Mouse (Mus musculus): Measurements from ENCODE around the gene Gbx1. TPM values are rescaled to one million over a fixed set of nuclear protein-coding genes. Genes with fewer than 3 reads are reported as not detected.

The Gbx1 gene
- polyA plus RNA-seq, 1 experiment from 2014 or later = not detected

DNA sequence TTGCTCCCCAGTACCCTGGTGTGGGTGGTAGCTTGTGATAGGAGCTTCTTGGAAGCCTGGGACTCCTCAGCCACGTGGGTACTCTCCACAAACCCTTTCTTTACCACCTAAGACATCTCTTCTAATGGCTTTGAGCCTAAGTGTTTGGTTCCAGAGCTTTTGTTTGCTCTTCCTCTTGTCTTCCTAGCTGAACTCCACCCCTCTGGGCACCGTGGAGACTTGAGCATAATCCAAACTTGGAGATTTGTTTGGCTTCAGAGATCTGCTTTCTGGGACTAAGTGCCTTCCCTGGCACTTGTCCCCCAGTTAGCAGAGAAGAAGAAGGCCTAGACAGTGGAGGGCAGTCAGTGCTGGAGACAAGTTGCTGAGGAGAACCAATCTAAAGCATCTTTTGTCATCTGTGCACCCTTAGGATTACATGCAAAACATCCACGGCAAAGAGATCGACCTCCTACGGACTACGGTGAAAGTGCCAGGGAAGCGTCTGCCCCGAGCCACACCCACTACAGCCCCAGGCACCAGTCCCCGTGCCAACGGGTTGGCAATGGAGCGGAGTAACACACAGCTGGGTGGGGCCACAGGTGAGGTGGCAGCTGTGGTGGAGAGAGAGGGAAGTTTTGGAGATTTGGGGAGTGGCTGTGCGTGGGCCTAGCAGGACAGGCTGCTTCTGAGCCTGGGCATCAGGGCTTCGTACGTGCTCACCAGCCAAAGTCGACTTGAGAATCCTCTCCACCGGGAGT, 34.3 kb downstream of the Gbx1 start:
- WGBS = 88% methylated on average over 16 of the region's 16 CpGs
- H3K4me3 ChIP-seq (ENCODE audit: low read length) = no peak overlapping the region
- H3K4me1 ChIP-seq (ENCODE audit: control insufficient read depth, insufficient read depth, low read length) = no peaks in the 10 kb centered on the region
- no peak overlapping the region for H3K27ac ChIP-seq (ENCODE audit: low read length)
- H3K4me2 ChIP-seq (ENCODE audit: low read depth, low read length) = no peak overlapping the region
- peaks cover 47% of the 10 kb centered on the region for H3K36me3 ChIP-seq (ENCODE audit: control insufficient read depth, insufficient read depth)
- ATAC-seq (replicated peaks; ENCODE audit: extremely low read depth, insufficient read depth, low FRiP score) = no peak
- H3K9me3 ChIP-seq (replicated peaks; ENCODE audit: control insufficient read depth, low read length) = no peaks in the 10 kb centered on the region
- H3K27me3 ChIP-seq (ENCODE audit: control insufficient read depth, insufficient read depth, low read length) = no peaks in the 10 kb centered on the region
- no peak overlapping the region for H3K9ac ChIP-seq (ENCODE audit: low read length)

DNA sequence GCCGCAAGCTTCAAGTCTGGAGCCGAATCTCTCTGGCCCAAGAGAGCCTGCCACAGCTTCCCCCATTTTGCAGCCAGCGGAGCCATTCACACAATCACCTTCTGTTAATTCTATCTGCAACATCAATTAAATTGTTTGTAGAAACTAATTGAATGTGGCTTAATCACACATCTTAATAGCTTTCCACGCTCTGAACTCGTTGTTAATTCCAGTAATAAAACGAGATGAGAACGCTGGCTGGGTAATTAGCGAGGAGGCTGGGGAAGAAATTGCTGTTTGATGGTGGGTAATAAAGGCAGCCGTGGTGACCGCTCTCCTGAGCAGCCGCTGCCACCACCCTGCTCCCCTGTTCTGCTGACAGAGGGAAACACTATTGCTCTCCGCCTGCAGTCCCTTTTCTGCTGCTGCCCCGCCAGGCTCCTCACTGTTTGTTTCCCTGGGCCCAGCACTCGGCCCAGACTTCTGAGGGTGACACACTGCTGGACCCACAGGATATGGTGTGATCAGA, 36.5 kb downstream of the Gbx1 start:
- Histone ChIP-seq H3K4me3 (ENCODE audit: low read length) (no peak overlapping the region), H3K27me3 (ENCODE audit: control insufficient read depth, insufficient read depth, low read length) (no peaks in the 10 kb centered on the region), H3K4me2 (ENCODE audit: low read depth, low read length) (no peak overlapping the region), H3K9ac (ENCODE audit: low read length) (no peak overlapping the region), H3K4me1 (ENCODE audit: control insufficient read depth, insufficient read depth, low read length) (no peaks in the 10 kb centered on the region), H3K36me3 (ENCODE audit: control insufficient read depth, insufficient read depth) (peaks cover 44% of the 10 kb centered on the region), H3K27ac (ENCODE audit: low read length) (no peak overlapping the region), H3K9me3 (replicated peaks; ENCODE audit: control insufficient read depth, low read length) (no peaks in the 10 kb centered on the region)
- ATAC-seq (replicated peaks; ENCODE audit: extremely low read depth, insufficient read depth, low FRiP score) = no peak
- WGBS = 82% methylated on average over 14 of the region's 14 CpGs

DNA sequence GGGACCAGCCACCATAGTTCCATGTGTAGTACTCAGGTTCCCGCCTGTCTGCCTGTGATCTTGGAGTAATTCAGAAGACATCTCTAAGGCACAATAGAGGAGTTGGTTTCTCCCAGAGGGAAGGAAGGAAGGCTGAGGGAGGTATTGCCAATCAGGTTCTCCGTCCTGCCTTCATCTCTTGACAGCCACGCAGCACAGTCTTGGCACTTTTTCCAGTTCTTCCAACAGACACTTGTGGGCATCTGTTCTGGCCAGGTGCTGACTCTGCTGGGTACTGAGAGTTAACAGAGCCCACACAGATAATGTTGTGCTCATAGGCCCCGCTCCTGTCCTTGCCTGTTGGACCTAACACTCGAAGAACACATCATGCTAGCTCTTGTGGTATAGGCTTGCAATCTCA, 40.3 kb downstream of the Gbx1 start:
- Histone ChIP-seq H3K4me2 (ENCODE audit: low read depth, low read length) (no peak overlapping the region), H3K4me3 (ENCODE audit: low read length) (no peak overlapping the region), H3K27me3 (ENCODE audit: control insufficient read depth, insufficient read depth, low read length) (no peaks in the 10 kb centered on the region), H3K36me3 (ENCODE audit: control insufficient read depth, insufficient read depth) (peaks cover 33% of the 10 kb centered on the region), H3K27ac (ENCODE audit: low read length) (no peak overlapping the region), H3K4me1 (ENCODE audit: control insufficient read depth, insufficient read depth, low read length) (no peaks in the 10 kb centered on the region), H3K9me3 (replicated peaks; ENCODE audit: control insufficient read depth, low read length) (no peaks in the 10 kb centered on the region), H3K9ac (ENCODE audit: low read length) (no peak overlapping the region)
- no peak for ATAC-seq (replicated peaks; ENCODE audit: extremely low read depth, insufficient read depth, low FRiP score)
- 86% methylated on average over 5 of the region's 5 CpGs for WGBS

DNA sequence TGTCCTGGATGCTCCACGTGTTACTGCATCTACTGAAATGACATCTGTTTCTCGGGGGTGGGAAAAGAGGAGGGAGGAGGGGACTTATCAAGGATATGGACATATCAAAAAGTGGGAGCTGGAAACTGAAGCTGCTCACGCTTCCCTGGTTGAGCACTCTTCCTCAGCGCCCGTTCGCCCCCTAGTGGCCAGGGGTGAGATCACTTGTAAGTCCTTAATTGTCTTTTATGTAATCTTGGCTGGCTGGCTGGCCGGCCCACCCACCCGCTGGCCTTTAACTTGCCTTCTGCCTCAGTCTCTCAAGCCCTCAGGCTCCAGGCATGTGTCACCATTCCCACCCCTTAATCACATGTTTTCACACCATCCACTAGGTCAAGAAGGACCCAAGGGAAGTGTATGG, 40.9 kb downstream of the Gbx1 start:
- H3K27me3 ChIP-seq (ENCODE audit: control insufficient read depth, insufficient read depth, low read length) = no peaks in the 10 kb centered on the region
- ATAC-seq (replicated peaks; ENCODE audit: extremely low read depth, insufficient read depth, low FRiP score) = no peak
- H3K4me3 ChIP-seq (ENCODE audit: low read length) = no peak overlapping the region
- H3K9me3 ChIP-seq (replicated peaks; ENCODE audit: control insufficient read depth, low read length) = no peaks in the 10 kb centered on the region
- no peak overlapping the region for H3K9ac ChIP-seq (ENCODE audit: low read length)
- no peak overlapping the region for H3K27ac ChIP-seq (ENCODE audit: low read length)
- H3K4me2 ChIP-seq (ENCODE audit: low read depth, low read length) = no peak overlapping the region
- WGBS = 3% methylated on average over 8 of the region's 8 CpGs
- peaks cover 31% of the 10 kb centered on the region for H3K36me3 ChIP-seq (ENCODE audit: control insufficient read depth, insufficient read depth)
- no peaks in the 10 kb centered on the region for H3K4me1 ChIP-seq (ENCODE audit: control insufficient read depth, insufficient read depth, low read length)

DNA sequence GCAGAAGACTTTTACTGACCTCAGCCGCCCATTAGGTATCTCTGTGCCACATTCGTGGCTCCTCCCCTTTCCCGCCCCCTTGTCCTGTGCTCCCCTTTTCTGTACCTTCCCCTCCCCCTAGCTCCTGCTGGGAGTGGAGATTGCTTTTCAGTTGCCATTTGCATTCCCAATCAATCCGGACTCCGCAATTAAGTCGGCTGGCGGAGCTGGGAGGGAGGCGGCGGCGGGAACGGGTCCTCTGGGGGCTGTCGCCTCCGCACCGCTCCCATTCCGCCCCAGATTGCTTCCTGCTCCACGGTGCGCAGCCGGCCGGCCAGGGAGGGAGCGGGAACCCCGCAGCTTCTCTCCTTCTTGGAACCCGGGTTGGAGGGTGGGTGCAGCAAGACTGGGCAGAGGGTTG, 42.0 kb downstream of the Gbx1 start:
- WGBS = 48% methylated on average over 22 of the region's 22 CpGs
- H3K36me3 ChIP-seq (ENCODE audit: control insufficient read depth, insufficient read depth) = peaks cover 36% of the 10 kb centered on the region

DNA sequence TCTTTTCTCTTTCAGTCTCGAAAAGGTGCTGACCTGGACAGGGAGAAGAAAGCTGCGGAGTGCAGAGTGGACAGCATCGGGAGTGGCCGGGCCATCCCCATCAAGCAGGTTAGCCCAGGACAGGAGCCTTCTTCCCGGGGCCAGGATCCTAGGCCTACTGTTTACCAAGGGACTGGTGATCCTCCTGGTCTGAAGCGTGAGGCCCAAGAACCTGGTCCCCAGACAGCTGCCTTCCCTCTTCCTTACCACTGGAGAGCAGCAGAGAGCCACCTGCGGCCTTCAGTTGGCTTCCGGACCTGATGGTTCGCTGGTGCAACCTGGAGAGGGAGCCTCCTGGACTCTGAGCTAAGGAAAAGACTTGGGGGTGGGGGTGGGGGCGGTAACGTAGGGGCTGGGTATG, 43.7 kb downstream of the Gbx1 start:
- Histone ChIP-seq H3K9me3 (replicated peaks; ENCODE audit: control insufficient read depth, low read length) (no peaks in the 10 kb centered on the region), H3K36me3 (ENCODE audit: control insufficient read depth, insufficient read depth) (peaks cover 37% of the 10 kb centered on the region), H3K27me3 (ENCODE audit: control insufficient read depth, insufficient read depth, low read length) (no peaks in the 10 kb centered on the region), H3K9ac (ENCODE audit: low read length) (no peak overlapping the region), H3K27ac (ENCODE audit: low read length) (no peak overlapping the region), H3K4me3 (ENCODE audit: low read length) (no peak overlapping the region), H3K4me2 (ENCODE audit: low read depth, low read length) (no peak overlapping the region), H3K4me1 (ENCODE audit: control insufficient read depth, insufficient read depth, low read length) (no peaks in the 10 kb centered on the region)
- WGBS = 41% methylated on average over 11 of the region's 11 CpGs
- ATAC-seq (replicated peaks; ENCODE audit: extremely low read depth, insufficient read depth, low FRiP score) = no peak

More for the DNA sequence above, 42.0 kb downstream of the Gbx1 start:
- ATAC-seq (replicated peaks; ENCODE audit: extremely low read depth, insufficient read depth, low FRiP score) = no peak
- Histone ChIP-seq H3K4me1 (ENCODE audit: control insufficient read depth, insufficient read depth, low read length) (no peaks in the 10 kb centered on the region), H3K27ac (ENCODE audit: low read length) (no peak overlapping the region), H3K4me2 (ENCODE audit: low read depth, low read length) (peak overlapping the region; percentile 31; the same call in 1 of the 2 replicates), H3K9ac (ENCODE audit: low read length) (no peak overlapping the region), H3K4me3 (ENCODE audit: low read length) (no peak overlapping the region), H3K9me3 (replicated peaks; ENCODE audit: control insufficient read depth, low read length) (no peaks in the 10 kb centered on the region), H3K27me3 (ENCODE audit: control insufficient read depth, insufficient read depth, low read length) (no peaks in the 10 kb centered on the region)

DNA sequence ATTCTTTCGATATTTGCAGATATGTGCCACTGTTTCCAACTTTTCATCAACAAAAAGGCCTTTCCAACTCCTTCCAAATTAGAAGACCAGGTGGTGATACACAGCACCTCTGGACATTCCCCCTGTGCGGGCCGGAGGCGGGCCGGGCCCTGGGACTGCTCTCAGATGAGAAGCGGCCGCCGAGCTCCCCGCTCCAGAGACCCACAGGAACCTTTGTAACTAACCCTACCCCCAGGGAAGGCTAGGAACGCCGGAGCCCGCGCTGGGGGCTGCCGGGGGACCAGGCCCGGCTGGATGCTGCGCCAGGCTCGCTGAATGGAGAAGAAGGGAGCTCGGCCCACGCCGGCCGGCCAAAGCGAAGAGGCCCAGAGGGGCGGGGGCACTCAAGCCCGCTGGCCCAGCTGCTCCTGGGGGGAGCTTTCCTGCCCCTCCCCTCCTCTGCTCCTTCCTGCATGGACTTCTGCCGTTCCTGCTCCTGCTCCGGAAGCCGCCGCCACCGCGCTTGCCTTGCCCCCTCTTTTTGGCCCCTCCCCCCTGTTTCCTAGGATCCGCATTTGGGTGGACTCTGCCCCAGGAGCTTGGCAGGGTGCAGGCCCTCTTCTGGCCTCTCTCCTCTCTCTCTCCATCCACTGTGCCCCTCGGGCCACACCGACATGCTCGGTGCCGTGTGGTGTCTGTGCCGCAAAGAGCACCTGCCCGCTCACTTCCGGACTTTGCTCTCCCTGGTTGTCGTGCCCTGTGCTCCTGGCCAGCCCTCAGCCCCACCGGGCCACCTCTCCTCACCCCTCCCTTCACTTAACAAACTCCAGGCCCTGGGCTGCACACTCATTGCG, 44.5 kb downstream of the Gbx1 start:
- Histone ChIP-seq H3K9ac (ENCODE audit: low read length) (no peak overlapping the region), H3K9me3 (replicated peaks; ENCODE audit: control insufficient read depth, low read length) (no peaks in the 10 kb centered on the region), H3K27ac (ENCODE audit: low read length) (no peak overlapping the region), H3K4me1 (ENCODE audit: control insufficient read depth, insufficient read depth, low read length) (no peaks in the 10 kb centered on the region), H3K4me2 (ENCODE audit: low read depth, low read length) (no peak overlapping the region), H3K36me3 (ENCODE audit: control insufficient read depth, insufficient read depth) (peaks cover 42% of the 10 kb centered on the region), H3K4me3 (ENCODE audit: low read length) (no peak overlapping the region), H3K27me3 (ENCODE audit: control insufficient read depth, insufficient read depth, low read length) (no peaks in the 10 kb centered on the region)
- 64% methylated on average over 33 of the region's 41 CpGs for WGBS
- ATAC-seq (replicated peaks; ENCODE audit: extremely low read depth, insufficient read depth, low FRiP score) = no peak

DNA sequence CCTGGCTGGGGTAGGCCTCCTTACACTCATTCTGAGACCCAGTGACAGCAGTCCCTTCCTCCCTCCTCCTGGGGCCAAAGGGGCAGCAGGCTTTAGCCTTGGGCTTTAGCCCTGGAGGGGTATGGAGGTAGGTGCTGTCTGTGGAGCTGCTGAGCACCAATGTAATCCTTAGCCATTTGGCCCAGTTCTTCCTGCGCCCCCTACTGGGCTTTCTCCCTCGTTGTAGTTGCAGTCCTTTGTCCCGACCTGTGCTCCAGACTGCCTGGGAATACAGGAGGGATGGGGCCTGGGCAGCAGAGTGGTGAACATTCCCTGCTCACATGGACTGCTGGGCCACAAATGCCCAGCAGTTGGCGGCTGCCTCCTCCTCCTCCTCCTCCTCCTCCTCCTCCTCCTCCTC, 45.4 kb downstream of the Gbx1 start:
- Histone ChIP-seq H3K4me3 (ENCODE audit: low read length) (no peak overlapping the region), H3K9me3 (replicated peaks; ENCODE audit: control insufficient read depth, low read length) (no peaks in the 10 kb centered on the region), H3K27ac (ENCODE audit: low read length) (no peak overlapping the region), H3K36me3 (ENCODE audit: control insufficient read depth, insufficient read depth) (peaks cover 44% of the 10 kb centered on the region), H3K9ac (ENCODE audit: low read length) (no peak overlapping the region), H3K4me1 (ENCODE audit: control insufficient read depth, insufficient read depth, low read length) (no peaks in the 10 kb centered on the region), H3K27me3 (ENCODE audit: control insufficient read depth, insufficient read depth, low read length) (no peaks in the 10 kb centered on the region), H3K4me2 (ENCODE audit: low read depth, low read length) (no peak overlapping the region)
- ATAC-seq (replicated peaks; ENCODE audit: extremely low read depth, insufficient read depth, low FRiP score) = peak; percentile 35; the same call in 1 of the 2 replicates
- WGBS = 21% methylated on average over 4 of the region's 4 CpGs

DNA sequence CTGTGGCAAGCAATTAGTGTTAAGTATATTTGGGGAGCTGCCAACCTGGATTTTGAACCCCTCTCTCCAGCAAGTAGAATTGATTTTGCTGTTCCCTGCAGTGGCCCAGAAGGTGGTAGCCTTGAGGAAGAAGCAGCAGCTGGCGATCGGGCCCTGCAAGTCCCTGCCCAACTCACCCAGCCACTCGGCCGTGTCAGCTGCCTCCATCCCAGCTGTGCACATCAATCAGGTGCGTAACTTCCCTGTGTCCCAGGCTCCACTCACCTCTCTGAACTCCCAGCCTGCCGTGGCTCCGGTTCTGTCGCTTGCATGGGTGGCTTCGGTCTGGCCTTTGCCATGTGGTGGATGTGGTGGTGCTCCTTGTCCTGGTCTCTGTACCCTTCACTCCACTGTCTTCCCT, 49.1 kb downstream of the Gbx1 start:
- Histone ChIP-seq H3K4me3 (ENCODE audit: low read length) (no peak overlapping the region), H3K36me3 (ENCODE audit: control insufficient read depth, insufficient read depth) (peaks cover 36% of the 10 kb centered on the region), H3K27me3 (ENCODE audit: control insufficient read depth, insufficient read depth, low read length) (no peaks in the 10 kb centered on the region; the same call in 1 of the 2 replicates), H3K9me3 (replicated peaks; ENCODE audit: control insufficient read depth, low read length) (no peaks in the 10 kb centered on the region), H3K4me2 (ENCODE audit: low read depth, low read length) (no peak overlapping the region), H3K27ac (ENCODE audit: low read length) (no peak overlapping the region), H3K9ac (ENCODE audit: low read length) (no peak overlapping the region), H3K4me1 (ENCODE audit: control insufficient read depth, insufficient read depth, low read length) (peaks cover 25% of the 10 kb centered on the region)
- 91% methylated on average over 9 of the region's 9 CpGs for WGBS
- no peak for ATAC-seq (replicated peaks; ENCODE audit: extremely low read depth, insufficient read depth, low FRiP score)
